Mouse (Mus musculus): ENCODE results near the gene Tmem158. TPM values are rescaled to one million over a fixed set of nuclear protein-coding genes. Genes with fewer than 3 reads are reported as not detected.

Gene Tmem158
- polyA plus RNA-seq, 2 experiments: 1.8 to 3.3 TPM

DNA sequence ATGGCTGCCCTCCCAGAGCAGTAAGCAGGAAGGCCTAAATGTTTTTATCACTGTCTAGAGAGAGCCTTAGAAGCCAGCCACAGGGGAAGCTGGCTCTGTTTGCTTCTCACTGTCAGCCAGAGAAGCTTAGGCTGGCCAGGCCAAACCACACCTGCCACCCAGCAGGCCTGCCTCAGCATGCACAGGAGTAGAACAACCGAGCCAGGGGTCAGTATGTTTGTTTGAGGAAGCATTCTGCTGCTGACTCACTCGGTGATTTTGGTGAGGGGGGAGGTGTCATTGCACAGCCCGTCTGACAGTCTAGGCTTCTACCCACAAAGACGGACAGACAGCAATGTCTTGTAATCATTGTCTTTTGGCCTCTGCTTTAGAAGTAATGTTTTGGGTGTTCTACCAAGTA, 25.1 kb upstream of the Tmem158 start:
- no peaks in the 10 kb centered on the region for H3K27me3 ChIP-seq (ENCODE audit: control insufficient read depth, insufficient read depth, low read length)
- H3K36me3 ChIP-seq (replicated peaks; ENCODE audit: control insufficient read depth, insufficient read depth, low read depth): no peaks in the 10 kb centered on the region
- H3K4me1 ChIP-seq (replicated peaks; ENCODE audit: control insufficient read depth in 2 of 2, insufficient read depth in 2 of 2, low read length in 1 of 2): peaks cover 0 to 3% of the 10 kb centered on the region in 2 experiments; a peak in 2 of 4 replicates
- H3K9ac ChIP-seq (replicated peaks): no peak overlapping the region
- TF ChIP-seq EP300 (IDR thresholded peaks at IDR 0.05; ENCODE audit: low read depth): no peak
- TF ChIP-seq CTCF (IDR thresholded peaks at IDR 0.05; ENCODE audit: low read depth): no peak
- H3K27ac ChIP-seq: no peak overlapping the region
- ATAC-seq (ENCODE audit: insufficient read depth) (no peak), DNase-seq (ENCODE audit: low read depth in 3 of 3, low spot score in 3 of 3) (no peak)
- no peak overlapping the region for H3K4me3 ChIP-seq (ENCODE audit: insufficient read depth in 1 of 2, low read depth in 2 of 2, low read length in 2 of 2)
- 15% methylated on average over 4 of the region's 4 CpGs for WGBS (ENCODE audit: insufficient replicate concordance)
- H3K9me3 ChIP-seq (ENCODE audit: control insufficient read depth, low read length): no peaks in the 10 kb centered on the region
- H3K4me2 ChIP-seq (ENCODE audit: low read depth): no peak overlapping the region

DNA sequence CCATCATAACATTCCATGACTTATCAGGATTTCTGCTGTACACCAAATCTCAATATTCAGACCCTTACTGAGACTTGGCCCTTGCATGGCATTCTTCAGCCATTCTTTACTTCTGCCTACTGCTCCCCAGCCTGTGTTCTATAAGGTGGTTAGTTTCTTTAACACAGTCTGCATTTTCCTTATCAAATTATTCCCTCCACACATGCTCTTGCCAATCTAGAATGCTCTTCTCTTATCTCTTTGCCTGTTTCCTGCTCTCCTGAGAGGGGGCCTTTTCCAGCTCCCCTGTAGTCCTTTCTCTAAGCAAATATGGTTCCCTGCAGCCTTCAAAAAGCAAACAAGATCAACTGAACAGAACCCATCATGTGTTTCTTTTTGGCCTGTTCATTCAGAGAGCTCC, 20.2 kb upstream of the Tmem158 start:
- ATAC-seq (ENCODE audit: insufficient read depth): no peak

DNA sequence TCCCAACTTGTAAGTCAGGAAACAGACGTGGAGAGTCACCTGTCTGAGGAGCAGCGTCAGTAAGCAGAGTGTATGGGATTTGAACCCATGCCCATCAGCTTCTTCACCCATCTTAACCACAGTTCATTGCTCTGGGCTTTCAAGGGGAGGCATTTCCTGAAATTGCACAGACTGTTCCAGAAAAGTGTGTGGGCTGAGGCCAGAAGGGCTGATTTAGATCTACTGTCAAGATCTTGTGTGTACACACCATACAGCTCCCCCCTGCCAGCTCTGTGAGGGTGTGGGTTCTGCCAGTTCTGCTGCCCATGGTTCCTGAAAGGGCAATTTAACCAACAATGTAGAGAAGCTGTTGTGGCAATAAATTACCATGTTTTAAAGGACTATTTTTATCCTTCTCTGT, 17.4 kb upstream of the Tmem158 start:
- no peaks in the 10 kb centered on the region for H3K36me3 ChIP-seq (replicated peaks; ENCODE audit: control insufficient read depth, insufficient read depth, low read depth)
- ATAC-seq (ENCODE audit: insufficient read depth) (no peak), DNase-seq (ENCODE audit: low read depth in 3 of 3, low spot score in 3 of 3) (no peak)
- H3K9ac ChIP-seq (replicated peaks): no peak overlapping the region
- no peak overlapping the region for H3K4me3 ChIP-seq (ENCODE audit: insufficient read depth in 1 of 2, low read depth in 2 of 2, low read length in 2 of 2)
- H3K4me1 ChIP-seq (replicated peaks; ENCODE audit: control insufficient read depth in 2 of 2, insufficient read depth in 2 of 2, low read length in 1 of 2): peaks cover 0 to 18% of the 10 kb centered on the region in 2 experiments; a peak in 2 of 4 replicates
- H3K27me3 ChIP-seq (ENCODE audit: control insufficient read depth, insufficient read depth, low read length): no peaks in the 10 kb centered on the region
- H3K27ac ChIP-seq: no peak overlapping the region
- TF ChIP-seq CTCF (IDR thresholded peaks at IDR 0.05; ENCODE audit: low read depth) (no peak), EP300 (IDR thresholded peaks at IDR 0.05; ENCODE audit: low read depth) (no peak)
- 50% methylated on average over 2 of the region's 2 CpGs for WGBS (ENCODE audit: insufficient replicate concordance)
- H3K4me2 ChIP-seq (ENCODE audit: low read depth): no peak overlapping the region
- no peaks in the 10 kb centered on the region for H3K9me3 ChIP-seq (ENCODE audit: control insufficient read depth, low read length)

More for the DNA sequence above, 20.2 kb upstream of the Tmem158 start:
- Histone ChIP-seq H3K9ac (replicated peaks) (no peak overlapping the region), H3K9me3 (ENCODE audit: control insufficient read depth, low read length) (no peaks in the 10 kb centered on the region), H3K36me3 (replicated peaks; ENCODE audit: control insufficient read depth, insufficient read depth, low read depth) (no peaks in the 10 kb centered on the region), H3K4me3 (ENCODE audit: insufficient read depth in 1 of 2, low read depth in 2 of 2, low read length in 2 of 2) (no peak overlapping the region), H3K27ac (no peak overlapping the region), H3K27me3 (ENCODE audit: control insufficient read depth, insufficient read depth, low read length) (no peaks in the 10 kb centered on the region), H3K4me1 (replicated peaks; ENCODE audit: control insufficient read depth in 2 of 2, insufficient read depth in 2 of 2, low read length in 1 of 2) (peaks cover 0 to 7% of the 10 kb centered on the region in 2 experiments; a peak in 2 of 4 replicates), H3K4me2 (ENCODE audit: low read depth) (no peak overlapping the region)
- TF ChIP-seq EP300 (IDR thresholded peaks at IDR 0.05; ENCODE audit: low read depth) (no peak), CTCF (IDR thresholded peaks at IDR 0.05; ENCODE audit: low read depth) (no peak)
- no peak for DNase-seq (ENCODE audit: low read depth in 3 of 3, low spot score in 3 of 3)

DNA sequence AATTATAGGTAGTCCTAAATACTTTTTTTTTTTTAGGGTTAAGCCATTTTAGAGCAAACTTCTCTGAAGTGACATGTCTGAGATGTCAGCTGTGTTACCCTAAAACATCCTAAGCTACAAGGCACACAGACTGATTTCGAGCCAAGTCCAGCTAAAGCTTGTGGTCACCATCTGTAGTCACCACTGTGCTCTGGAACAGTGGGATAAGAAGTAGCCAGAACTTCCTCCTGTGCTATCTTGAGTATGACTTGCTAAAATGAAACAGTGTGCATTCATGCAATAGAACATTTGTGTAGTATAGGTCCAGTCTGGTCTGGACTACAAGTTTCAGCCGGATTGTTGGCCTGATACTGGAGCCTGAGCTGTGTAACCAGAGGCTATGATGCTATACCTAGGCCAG, 14.8 kb upstream of the Tmem158 start:
- 19% methylated on average over 2 of the region's 2 CpGs for WGBS (ENCODE audit: insufficient replicate concordance)

DNA sequence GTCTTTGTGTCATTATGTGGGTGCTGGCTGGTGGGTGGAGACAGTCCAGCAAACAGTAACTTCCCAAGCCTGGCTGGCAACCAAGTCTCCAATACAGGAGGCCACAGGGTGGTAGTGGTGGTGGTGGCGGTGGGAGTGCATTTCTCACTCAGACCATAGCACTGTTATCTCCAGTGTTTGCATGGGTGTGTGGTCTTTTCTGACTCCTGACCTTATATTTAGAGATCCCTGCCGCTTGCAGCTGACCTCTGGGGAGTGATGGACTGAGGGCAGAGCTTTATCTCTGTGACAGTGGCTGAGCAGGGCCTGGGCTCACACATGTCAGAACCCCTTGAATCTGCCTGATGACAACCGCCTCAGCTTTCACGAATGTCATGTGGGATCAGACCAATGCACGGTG, 14.1 kb upstream of the Tmem158 start:
- H3K4me2 ChIP-seq (ENCODE audit: low read depth): no peak overlapping the region
- H3K36me3 ChIP-seq (replicated peaks; ENCODE audit: control insufficient read depth, insufficient read depth, low read depth): no peaks in the 10 kb centered on the region
- H3K9ac ChIP-seq (replicated peaks): no peak overlapping the region
- H3K27me3 ChIP-seq (ENCODE audit: control insufficient read depth, insufficient read depth, low read length): no peaks in the 10 kb centered on the region
- no peaks in the 10 kb centered on the region for H3K9me3 ChIP-seq (ENCODE audit: control insufficient read depth, low read length)
- H3K4me3 ChIP-seq (ENCODE audit: insufficient read depth in 1 of 2, low read depth in 2 of 2, low read length in 2 of 2): no peak overlapping the region
- ATAC-seq (ENCODE audit: insufficient read depth) (no peak), DNase-seq (ENCODE audit: low read depth in 3 of 3, low spot score in 3 of 3) (no peak)
- H3K4me1 ChIP-seq (replicated peaks; ENCODE audit: control insufficient read depth in 2 of 2, insufficient read depth in 2 of 2, low read length in 1 of 2): peaks cover 0 to 11% of the 10 kb centered on the region in 2 experiments; a peak in 2 of 4 replicates
- H3K27ac ChIP-seq: no peak overlapping the region
- WGBS (ENCODE audit: insufficient replicate concordance): 24% methylated on average over 5 of the region's 5 CpGs
- TF ChIP-seq EP300 (IDR thresholded peaks at IDR 0.05; ENCODE audit: low read depth): no peak
- no peak for TF ChIP-seq CTCF (IDR thresholded peaks at IDR 0.05; ENCODE audit: low read depth)

More for the DNA sequence above, 14.8 kb upstream of the Tmem158 start:
- TF ChIP-seq CTCF (IDR thresholded peaks at IDR 0.05; ENCODE audit: low read depth) (no peak), EP300 (IDR thresholded peaks at IDR 0.05; ENCODE audit: low read depth) (no peak)
- Histone ChIP-seq H3K27ac (no peak overlapping the region), H3K4me2 (ENCODE audit: low read depth) (no peak overlapping the region), H3K4me3 (ENCODE audit: insufficient read depth in 1 of 2, low read depth in 2 of 2, low read length in 2 of 2) (no peak overlapping the region), H3K4me1 (replicated peaks; ENCODE audit: control insufficient read depth in 2 of 2, insufficient read depth in 2 of 2, low read length in 1 of 2) (peaks cover 0 to 12% of the 10 kb centered on the region in 2 experiments; a peak in 2 of 4 replicates), H3K36me3 (replicated peaks; ENCODE audit: control insufficient read depth, insufficient read depth, low read depth) (no peaks in the 10 kb centered on the region), H3K9ac (replicated peaks) (no peak overlapping the region), H3K27me3 (ENCODE audit: control insufficient read depth, insufficient read depth, low read length) (no peaks in the 10 kb centered on the region), H3K9me3 (ENCODE audit: control insufficient read depth, low read length) (no peaks in the 10 kb centered on the region)
- DNase-seq (ENCODE audit: low read depth in 3 of 3, low spot score in 3 of 3) (no peak), ATAC-seq (ENCODE audit: insufficient read depth) (peak; percentile 28; the same call in 1 of the 2 replicates)

All from liver, embryonic 14.5 days (tissue).